Mouse (Mus musculus): ENCODE results near the gene Oxt. TPM values are rescaled to one million over a fixed set of nuclear protein-coding genes. Genes with fewer than 3 reads are reported as not detected.

Gene Oxt
- polyA plus RNA-seq, 1 experiment, result not detected

DNA sequence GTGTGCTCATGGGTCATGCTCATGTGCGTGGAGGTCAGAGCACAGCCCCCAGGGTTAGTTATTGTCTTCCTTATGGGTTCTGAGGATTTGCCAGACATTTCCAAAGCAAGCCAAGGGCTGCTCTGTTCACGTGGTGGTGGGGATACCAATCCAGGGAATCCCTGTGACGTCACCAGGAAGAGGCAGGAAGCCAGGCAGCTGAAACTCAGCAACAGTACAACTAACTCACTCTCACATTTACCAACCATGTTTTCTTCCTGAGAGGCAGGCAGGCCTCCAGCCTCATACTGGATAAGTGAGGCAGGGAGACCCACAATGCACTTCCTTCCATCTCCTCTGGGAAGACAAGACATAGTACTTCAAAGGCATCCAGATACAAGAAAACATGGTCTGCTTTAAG lies 22.4 kb downstream of the Oxt start:
- Histone ChIP-seq H3K4me3 (ENCODE audit: control insufficient read depth, low read depth, low read length) (no peak overlapping the region), H3K4me1 (ENCODE audit: control insufficient read depth, insufficient read depth, low read length) (no peaks in the 10 kb centered on the region; the same call in 1 of the 2 replicates), H3K27me3 (ENCODE audit: control insufficient read depth, insufficient read depth, low read length) (no peaks in the 10 kb centered on the region), H3K27ac (ENCODE audit: control insufficient read depth, insufficient read depth, low read depth, low read length) (no peak overlapping the region), H3K36me3 (ENCODE audit: control insufficient read depth, insufficient read depth, low read length) (peaks cover 6% of the 10 kb centered on the region)
- TF ChIP-seq CTCF (IDR thresholded peaks at IDR 0.05; ENCODE audit: control insufficient read depth, insufficient read depth, insufficient replicate concordance, low read depth, low read length), result no peak

DNA sequence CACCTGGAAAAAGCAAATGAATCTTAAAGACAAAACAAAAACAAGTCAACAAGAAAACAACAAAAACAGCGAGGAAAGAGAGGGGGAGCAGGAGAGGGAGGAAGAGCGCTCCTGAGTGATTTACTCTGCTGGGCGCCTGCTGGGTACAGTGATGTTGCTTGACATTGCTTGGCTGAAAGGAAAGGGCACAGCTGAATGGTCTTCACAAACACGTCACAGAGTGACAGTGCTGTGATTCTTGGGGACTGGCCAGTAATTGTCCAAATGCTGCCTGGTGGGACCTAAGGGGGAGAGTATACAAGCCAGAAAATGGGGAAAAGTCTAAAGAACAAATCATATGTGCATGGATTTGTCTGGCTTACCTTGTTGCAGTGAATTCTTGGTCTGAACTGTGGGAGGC lies 26.2 kb downstream of the Oxt start:
- H3K27ac ChIP-seq (ENCODE audit: control insufficient read depth, insufficient read depth, low read depth, low read length), result no peak overlapping the region
- no peak overlapping the region for H3K4me3 ChIP-seq (ENCODE audit: control insufficient read depth, low read depth, low read length)
- H3K4me1 ChIP-seq (ENCODE audit: control insufficient read depth, insufficient read depth, low read length), result no peaks in the 10 kb centered on the region
- no peaks in the 10 kb centered on the region for H3K27me3 ChIP-seq (ENCODE audit: control insufficient read depth, insufficient read depth, low read length)
- H3K36me3 ChIP-seq (ENCODE audit: control insufficient read depth, insufficient read depth, low read length), result peaks cover 9% of the 10 kb centered on the region
- TF ChIP-seq POLR2A (IDR thresholded peaks at IDR 0.05; ENCODE audit: control insufficient read depth, low read depth, low read length) (no peak), CTCF (IDR thresholded peaks at IDR 0.05; ENCODE audit: control insufficient read depth, insufficient read depth, insufficient replicate concordance, low read depth, low read length) (no peak)

DNA sequence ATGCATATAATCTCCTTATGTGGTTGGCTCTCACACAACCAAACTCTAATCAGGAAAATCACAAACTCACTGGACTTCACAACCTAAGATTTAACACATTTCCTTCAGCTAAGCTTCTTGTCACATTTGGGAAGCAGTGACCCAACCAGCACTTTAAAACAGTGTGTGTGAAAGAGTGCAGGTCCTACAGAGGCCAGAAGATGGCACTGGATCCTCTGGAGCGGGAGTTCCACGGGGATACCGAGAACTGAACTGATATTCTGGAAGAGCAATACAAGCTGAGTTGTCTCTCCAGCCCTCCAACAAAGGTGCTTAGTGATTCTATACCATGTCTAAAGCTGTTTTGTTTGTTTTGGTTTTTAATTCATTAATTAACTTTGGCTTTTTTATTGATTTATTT lies 37.1 kb downstream of the Oxt start:
- Histone ChIP-seq H3K4me1 (ENCODE audit: control insufficient read depth, insufficient read depth, low read length) (no peaks in the 10 kb centered on the region), H3K4me3 (ENCODE audit: control insufficient read depth, low read depth, low read length) (no peak overlapping the region), H3K27ac (ENCODE audit: control insufficient read depth, insufficient read depth, low read depth, low read length) (no peak overlapping the region), H3K36me3 (ENCODE audit: control insufficient read depth, insufficient read depth, low read length) (peaks cover 5% of the 10 kb centered on the region), H3K27me3 (ENCODE audit: control insufficient read depth, insufficient read depth, low read length) (no peaks in the 10 kb centered on the region)
- TF ChIP-seq POLR2A (IDR thresholded peaks at IDR 0.05; ENCODE audit: control insufficient read depth, low read depth, low read length), result no peak
- TF ChIP-seq CTCF (IDR thresholded peaks at IDR 0.05; ENCODE audit: control insufficient read depth, insufficient read depth, insufficient replicate concordance, low read depth, low read length), result no peak

DNA sequence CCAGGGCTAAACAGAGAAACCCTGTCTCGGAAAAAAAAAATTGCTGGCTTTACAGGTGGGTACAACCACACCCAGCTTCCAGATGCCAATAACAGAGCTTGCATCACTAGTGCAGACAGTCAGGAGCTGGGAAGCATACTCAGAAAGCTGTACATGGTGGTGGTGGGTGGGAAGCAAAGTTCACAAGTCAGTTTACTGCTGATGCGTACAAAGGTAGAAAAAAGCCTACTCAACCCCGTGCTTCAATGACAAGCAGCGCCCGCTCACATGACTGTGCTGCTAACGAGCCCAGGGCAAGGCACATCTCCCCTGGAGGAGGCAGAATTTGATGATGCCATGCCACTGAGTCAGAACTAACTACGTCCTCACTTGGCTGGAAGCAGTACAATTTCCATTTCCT lies 43.0 kb downstream of the Oxt start:
- H3K36me3 ChIP-seq (ENCODE audit: control insufficient read depth, insufficient read depth, low read length), result peaks cover 5% of the 10 kb centered on the region
- TF ChIP-seq POLR2A (IDR thresholded peaks at IDR 0.05; ENCODE audit: control insufficient read depth, low read depth, low read length) (no peak), CTCF (IDR thresholded peaks at IDR 0.05; ENCODE audit: control insufficient read depth, insufficient read depth, insufficient replicate concordance, low read depth, low read length) (no peak)

More for the DNA sequence above, 43.0 kb downstream of the Oxt start:
- H3K4me3 ChIP-seq (ENCODE audit: control insufficient read depth, low read depth, low read length), result no peak overlapping the region
- no peaks in the 10 kb centered on the region for H3K27me3 ChIP-seq (ENCODE audit: control insufficient read depth, insufficient read depth, low read length)
- H3K27ac ChIP-seq (ENCODE audit: control insufficient read depth, insufficient read depth, low read depth, low read length), result no peak overlapping the region
- H3K4me1 ChIP-seq (ENCODE audit: control insufficient read depth, insufficient read depth, low read length), result no peaks in the 10 kb centered on the region

Other genes with a start within 250 kb of the Oxt start
- 73.4 and 89.5 TPM in 2 replicates for gene Cpxm1, start 178.6 kb upstream of the Oxt start, polyA plus RNA-seq (2012; rRNA removed)
- 0.57 and 0.99 TPM in 2 replicates for gene Gm28372, start 170.9 kb upstream of the Oxt start, polyA plus RNA-seq (2012; rRNA removed)
- gene 1700020A23Rik, start 170.9 kb upstream of the Oxt start, polyA plus RNA-seq (2012; rRNA removed), result 316 and 321 TPM in 2 replicates
- 251 and 255 TPM in 2 replicates for gene Tmem239, start 169.7 kb upstream of the Oxt start, polyA plus RNA-seq (2012; rRNA removed)
- gene Vps16, start 151.8 kb upstream of the Oxt start, polyA plus RNA-seq (2012; rRNA removed), result 45.6 and 55.8 TPM in 2 replicates
- 46.3 and 48.0 TPM in 2 replicates for gene Pced1a, start 151.5 kb upstream of the Oxt start, polyA plus RNA-seq (2012; rRNA removed)
- 11.0 and 11.6 TPM in 2 replicates for gene Ptpra, start 125.9 kb upstream of the Oxt start, polyA plus RNA-seq (2012; rRNA removed)
- 22.4 and 30.2 TPM in 2 replicates for gene Mrps26, start 12.4 kb upstream of the Oxt start, polyA plus RNA-seq (2012; rRNA removed)
- gene Avp, start 6.4 kb downstream of the Oxt start, polyA plus RNA-seq (2012; rRNA removed), result not detected in 2 replicates
- gene Fastkd5, start 53.9 kb downstream of the Oxt start, polyA plus RNA-seq (2012; rRNA removed), result 1.2 and 1.6 TPM in 2 replicates
- gene Ubox5, start 53.9 kb downstream of the Oxt start, polyA plus RNA-seq (2012; rRNA removed), result 7.7 and 8.0 TPM in 2 replicates
- 3.6 and 4.3 TPM in 2 replicates for gene Lzts3, start 66.6 kb downstream of the Oxt start, polyA plus RNA-seq (2012; rRNA removed)
- 31.0 and 37.0 TPM in 2 replicates for gene Ddrgk1, start 88.5 kb downstream of the Oxt start, polyA plus RNA-seq (2012; rRNA removed)
- gene Itpa, start 91.4 kb downstream of the Oxt start, polyA plus RNA-seq (2012; rRNA removed), result 26.1 and 26.2 TPM in 2 replicates
- 1.5 and 1.6 TPM in 2 replicates for gene Slc4a11, start 121.3 kb downstream of the Oxt start, polyA plus RNA-seq (2012; rRNA removed)

Measured in testis, adult 2 months (tissue).